Comparison of ENCODE assay signal across 11 mouse cellular contexts in the genomic region with DNA sequence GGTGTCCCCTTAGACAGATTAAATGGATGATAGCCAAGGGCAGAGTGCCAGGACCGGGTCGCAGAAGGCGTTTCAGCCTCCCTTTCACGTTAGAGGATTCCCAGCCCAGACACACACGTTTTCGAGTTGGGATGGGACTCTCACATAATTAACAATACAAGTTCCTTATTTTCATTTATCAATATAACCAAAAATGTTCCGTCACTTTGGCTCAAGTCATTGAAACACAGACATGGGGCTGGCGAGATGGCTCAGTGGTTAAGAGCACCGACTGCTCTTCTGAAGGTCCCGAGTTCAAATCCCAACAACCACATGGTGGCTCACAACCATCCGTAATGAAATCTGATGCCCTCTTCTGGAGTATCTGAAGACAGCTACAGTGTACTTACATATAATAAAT. TPM values are rescaled to one million over a fixed set of nuclear protein-coding genes. Genes with fewer than 3 reads are reported as not detected.
DNase-seq lines count a peak whose midpoint lies in the region; ATAC-seq and TF ChIP-seq lines count a peak whose summit lies in the region.
"Not testable (repeated sequence)": the region's sequence is repeated elsewhere in the genome, so short reads cannot be mapped to it uniquely, and the experiment has no call there.
"Had no signal": no experiment of that assay in that cellular context is flagged by ENCODE, and none has a peak within 500 bp of the region (broad histone marks: within the 10 kb centered on the region; RNA-seq: fewer than 3 reads in every experiment).

No protein-coding gene starts in this region.

- not testable (repeated sequence) for TF ChIP-seq CTCF in lung, embryonic 14.5 days (IDR thresholded peaks at IDR 0.05; ENCODE audit: low read depth); midbrain, postnatal 0 days (IDR thresholded peaks at IDR 0.05); stomach, postnatal 0 days (IDR thresholded peaks at IDR 0.05; ENCODE audit: low read depth)

- H3K36me3 ChIP-seq in embryonic facial prominence, embryonic 10.5 days (replicated peaks); forebrain, embryonic 14.5 days (ENCODE audit: control insufficient read depth, insufficient read depth, low read length); heart, embryonic 14.5 days (ENCODE audit: control insufficient read depth, insufficient read depth, low read length); intestine, embryonic 14.5 days (ENCODE audit: control insufficient read depth, insufficient read depth, low read length); limb, embryonic 11.5 days (ENCODE audit: control insufficient read depth, insufficient read depth, low read length); lung, embryonic 14.5 days (ENCODE audit: insufficient read depth); midbrain, postnatal 0 days (ENCODE audit: insufficient read depth, low read length); stomach, postnatal 0 days (ENCODE audit: control insufficient read depth, insufficient read depth, low read length): not testable (repeated sequence)

- DNase-seq in embryonic facial prominence, embryonic 10.5 days (ENCODE audit: low spot score); forebrain, embryonic 14.5 days (ENCODE audit: low spot score); intestine, embryonic 14.5 days (ENCODE audit: low spot score); limb, embryonic 11.5 days (ENCODE audit: low spot score); lung, embryonic 14.5 days; midbrain, postnatal 0 days (ENCODE audit: low spot score); stomach, postnatal 0 days (ENCODE audit: low spot score): not testable (repeated sequence)

- not testable (repeated sequence) for H3K4me1 ChIP-seq in embryonic facial prominence, embryonic 10.5 days; forebrain, embryonic 14.5 days (ENCODE audit: control insufficient read depth, insufficient read depth, low read length); heart, embryonic 14.5 days (ENCODE audit: control insufficient read depth in 2 of 2, insufficient read depth in 2 of 2, low read length in 2 of 2); intestine, embryonic 14.5 days (replicated peaks; ENCODE audit: control insufficient read depth, insufficient read depth, low read length); limb, embryonic 11.5 days (ENCODE audit: control insufficient read depth, insufficient read depth, low read length); lung, embryonic 14.5 days (ENCODE audit: insufficient read depth); midbrain, postnatal 0 days (ENCODE audit: insufficient read depth, low read length); stomach, postnatal 0 days (replicated peaks; ENCODE audit: control insufficient read depth, insufficient read depth)

- H3K27ac ChIP-seq in embryonic facial prominence, embryonic 10.5 days (replicated peaks): peak overlapping the region; percentile 77
- 0 out of 2 replicates have a peak overlapping the region, but pooled peaks have one; percentile 21 for H3K27ac ChIP-seq in forebrain, embryonic 14.5 days (ENCODE audit: low read depth, low read length)
- H3K27ac ChIP-seq in heart, embryonic 14.5 days (replicated peaks in 1 of 2; ENCODE audit: control insufficient read depth in 1 of 2, insufficient read depth in 1 of 2, low read depth in 2 of 2, low read length in 2 of 2): peak overlapping the region in 1 of 2 experiments; percentile 26; a peak in 1 of 4 replicates
- H3K27ac ChIP-seq in intestine, embryonic 14.5 days (ENCODE audit: low read depth); limb, embryonic 11.5 days (replicated peaks; ENCODE audit: low read depth, low read length); lung, embryonic 14.5 days (ENCODE audit: low read depth); midbrain, postnatal 0 days (ENCODE audit: low read depth, low read length): not testable (repeated sequence)
- peak overlapping the region; percentile 49; the same call in 1 of the 2 replicates for H3K27ac ChIP-seq in stomach, postnatal 0 days (replicated peaks)

- not testable (repeated sequence) for TF ChIP-seq EP300 in stomach, postnatal 0 days (optimal IDR thresholded peaks at IDR 0.05)

- 65% methylated on average over 11 of the region's 11 CpGs for WGBS in embryonic facial prominence, embryonic 10.5 days
- WGBS in forebrain, embryonic 14.5 days: 35% methylated on average over 11 of the region's 11 CpGs
- 58% methylated on average over 11 of the region's 11 CpGs for WGBS in heart, embryonic 14.5 days
- WGBS in intestine, embryonic 14.5 days: 55% methylated on average over 11 of the region's 11 CpGs
- 67% methylated on average over 11 of the region's 11 CpGs for WGBS in limb, embryonic 11.5 days
- WGBS in lung, embryonic 14.5 days: 48% methylated on average over 11 of the region's 11 CpGs
- 50% methylated on average over 11 of the region's 11 CpGs for WGBS in midbrain, postnatal 0 days
- 44% methylated on average over 11 of the region's 11 CpGs for WGBS in stomach, postnatal 0 days

- H3K9me3 ChIP-seq in embryonic facial prominence, embryonic 10.5 days; forebrain, embryonic 14.5 days (replicated peaks; ENCODE audit: control insufficient read depth, low read length); heart, embryonic 14.5 days (ENCODE audit: control insufficient read depth, low read length); intestine, embryonic 14.5 days (ENCODE audit: control insufficient read depth, low read length); limb, embryonic 11.5 days (ENCODE audit: control insufficient read depth, low read length); lung, embryonic 14.5 days (ENCODE audit: low read depth, low read length); midbrain, postnatal 0 days (ENCODE audit: low read length); stomach, postnatal 0 days (ENCODE audit: control insufficient read depth, low read length): not testable (repeated sequence)

- not testable (repeated sequence) for H3K27me3 ChIP-seq in embryonic facial prominence, embryonic 10.5 days (replicated peaks; ENCODE audit: low read depth, poor library complexity, severe bottlenecking); forebrain, embryonic 14.5 days (replicated peaks; ENCODE audit: control insufficient read depth, insufficient read depth, low read length); heart, embryonic 14.5 days (ENCODE audit: control insufficient read depth, insufficient read depth, low read length); intestine, embryonic 14.5 days (replicated peaks; ENCODE audit: control insufficient read depth, insufficient read depth, low read length); limb, embryonic 11.5 days (ENCODE audit: control insufficient read depth, insufficient read depth, low read length); lung, embryonic 14.5 days (ENCODE audit: insufficient read depth, low read length); midbrain, postnatal 0 days (ENCODE audit: insufficient read depth, low read length); stomach, postnatal 0 days (ENCODE audit: control insufficient read depth, insufficient read depth, low read length)

- peak overlapping the region; percentile 57 for H3K4me3 ChIP-seq in embryonic facial prominence, embryonic 10.5 days
- H3K4me3 ChIP-seq in forebrain, embryonic 14.5 days (ENCODE audit: low read depth, low read length): peak overlapping the region; percentile 27
- H3K4me3 ChIP-seq in heart, embryonic 14.5 days (ENCODE audit: control insufficient read depth in 1 of 2, insufficient read depth in 1 of 2, low read depth in 1 of 2, low read length in 2 of 2): peak overlapping the region; percentile 46 to 53
- peak overlapping the region; percentile 48 for H3K4me3 ChIP-seq in intestine, embryonic 14.5 days (ENCODE audit: low read depth, low read length)
- H3K4me3 ChIP-seq in limb, embryonic 11.5 days (ENCODE audit: low read depth, low read length): not testable (repeated sequence)
- H3K4me3 ChIP-seq in lung, embryonic 14.5 days (ENCODE audit: low read depth, low read length): peak overlapping the region; percentile 41
- H3K4me3 ChIP-seq in midbrain, postnatal 0 days (ENCODE audit: low read depth, low read length): peak overlapping the region; percentile 34
- peak overlapping the region; percentile 49 for H3K4me3 ChIP-seq in stomach, postnatal 0 days (ENCODE audit: low read depth, low read length)

- ATAC-seq in forebrain, embryonic 14.5 days: 0 out of 2 replicates have a peak, but pooled peaks have one; percentile 6
- not testable (repeated sequence) for ATAC-seq in heart, embryonic 14.5 days (ENCODE audit: insufficient number of reproducible peaks, insufficient read depth, low FRiP score, low read depth); lung, embryonic 14.5 days (ENCODE audit: insufficient read depth); stomach, postnatal 0 days (ENCODE audit: low FRiP score, low TSS enrichment)
- ATAC-seq in intestine, embryonic 14.5 days (replicated peaks; ENCODE audit: low FRiP score, low TSS enrichment, low read depth): 0 out of 2 replicates have a peak, but pooled peaks have one; percentile 9
- ATAC-seq in limb, embryonic 11.5 days (ENCODE audit: insufficient number of reproducible peaks, low FRiP score, low TSS enrichment, low read depth): 0 out of 2 replicates have a peak, but pooled peaks have one; percentile 9
- peak; percentile 52; the same call in 1 of the 2 replicates for ATAC-seq in midbrain, postnatal 0 days (ENCODE audit: low FRiP score)

- H3K4me2 ChIP-seq in forebrain, embryonic 14.5 days (ENCODE audit: low read length): peak overlapping the region; percentile 50
- H3K4me2 ChIP-seq in heart, embryonic 14.5 days (ENCODE audit: low read length): peak overlapping the region; percentile 68
- H3K4me2 ChIP-seq in intestine, embryonic 14.5 days (ENCODE audit: low read length): peak overlapping the region; percentile 85
- H3K4me2 ChIP-seq in limb, embryonic 11.5 days (ENCODE audit: low read depth, severe bottlenecking): not testable (repeated sequence)
- H3K4me2 ChIP-seq in lung, embryonic 14.5 days: peak overlapping the region; percentile 70
- H3K4me2 ChIP-seq in midbrain, postnatal 0 days (ENCODE audit: low read depth, low read length, poor library complexity, severe bottlenecking): peak overlapping the region; percentile 59
- peak overlapping the region; percentile 66 for H3K4me2 ChIP-seq in stomach, postnatal 0 days (replicated peaks; ENCODE audit: low read depth)

- H3K9ac ChIP-seq in forebrain, embryonic 14.5 days (ENCODE audit: low read length); intestine, embryonic 14.5 days (ENCODE audit: low read length); limb, embryonic 11.5 days (ENCODE audit: low read length); lung, embryonic 14.5 days; stomach, postnatal 0 days (ENCODE audit: low read length): not testable (repeated sequence)
- H3K9ac ChIP-seq in heart, embryonic 14.5 days (ENCODE audit: low read length): peak overlapping the region; percentile 44; the same call in 1 of the 2 replicates
- 0 out of 2 replicates have a peak overlapping the region, but pooled peaks have one; percentile 24 for H3K9ac ChIP-seq in midbrain, postnatal 0 days (replicated peaks; ENCODE audit: low read length, poor library complexity, severe bottlenecking)

RNA-seq across cellular contexts. Expression of a gene that starts 37.2 kb away (rescaled TPM):
- 0.21 and 0.38 TPM in 2 replicates for polyA plus RNA-seq in embryonic facial prominence, embryonic 10.5 days (2016; fragmentation: Nextera tagmentation; extraction: Ambion mirVana)
- polyA plus RNA-seq in forebrain, embryonic 14.5 days (2014; fragmentation: Nextera tagmentation; extraction: Ambion mirVana): not detected in 2 replicates
- 0.22 and 0.28 TPM in 2 replicates for polyA plus RNA-seq in heart, embryonic 14.5 days (2014; fragmentation: Nextera tagmentation; extraction: Ambion mirVana)
- 0.19 TPM in 1 of 2 replicates, not detected in the other for polyA plus RNA-seq in intestine, embryonic 14.5 days (2014; fragmentation: Nextera tagmentation; extraction: Ambion mirVana)
- polyA plus RNA-seq in limb, embryonic 11.5 days (2014; fragmentation: Nextera tagmentation; extraction: Ambion mirVana): not detected in 2 replicates
- polyA plus RNA-seq in lung, embryonic 14.5 days (2014; fragmentation: Nextera tagmentation; extraction: Ambion mirVana): not detected in 2 replicates
- total RNA-seq in midbrain, postnatal 0 days (2014; rRNA removed): not detected in 2 replicates
- polyA plus RNA-seq in midbrain, postnatal 0 days (2015; fragmentation: Nextera tagmentation; extraction: Ambion mirVana): 0.23 and 0.73 TPM in 2 replicates
- polyA plus RNA-seq in stomach, postnatal 0 days (2015; fragmentation: Nextera tagmentation; extraction: Ambion mirVana): not detected in 2 replicates
- total RNA-seq: adrenal gland, postnatal 10 days had no signal
- polyA plus RNA-seq: frontal cortex, adult 2 months; spleen, adult 2 months had no signal

RNA-seq across cellular contexts. Expression of a gene that starts 53.9 kb away (rescaled TPM):
- 5.1 and 5.6 TPM in 2 replicates for polyA plus RNA-seq in embryonic facial prominence, embryonic 10.5 days (2016; fragmentation: Nextera tagmentation; extraction: Ambion mirVana)
- polyA plus RNA-seq in forebrain, embryonic 14.5 days (2014; fragmentation: Nextera tagmentation; extraction: Ambion mirVana): 22.7 and 27.0 TPM in 2 replicates
- polyA plus RNA-seq in heart, embryonic 14.5 days (2014; fragmentation: Nextera tagmentation; extraction: Ambion mirVana): 4.0 and 4.9 TPM in 2 replicates
- polyA plus RNA-seq in intestine, embryonic 14.5 days (2014; fragmentation: Nextera tagmentation; extraction: Ambion mirVana): 1.4 and 1.6 TPM in 2 replicates
- polyA plus RNA-seq in limb, embryonic 11.5 days (2014; fragmentation: Nextera tagmentation; extraction: Ambion mirVana): 3.3 and 3.8 TPM in 2 replicates
- polyA plus RNA-seq in lung, embryonic 14.5 days (2014; fragmentation: Nextera tagmentation; extraction: Ambion mirVana): 1.0 and 1.3 TPM in 2 replicates
- total RNA-seq in midbrain, postnatal 0 days (2014; rRNA removed): 30.1 and 37.5 TPM in 2 replicates
- 28.7 and 30.5 TPM in 2 replicates for polyA plus RNA-seq in midbrain, postnatal 0 days (2015; fragmentation: Nextera tagmentation; extraction: Ambion mirVana)
- 0.21 and 0.24 TPM in 2 replicates for polyA plus RNA-seq in stomach, postnatal 0 days (2015; fragmentation: Nextera tagmentation; extraction: Ambion mirVana)
- polyA plus RNA-seq: spleen, adult 2 months had no signal

RNA-seq across cellular contexts. Expression of a gene that starts 54.7 kb away (rescaled TPM):
- 783 and 804 TPM in 2 replicates for polyA plus RNA-seq in embryonic facial prominence, embryonic 10.5 days (2016; fragmentation: Nextera tagmentation; extraction: Ambion mirVana)
- polyA plus RNA-seq in forebrain, embryonic 14.5 days (2014; fragmentation: Nextera tagmentation; extraction: Ambion mirVana): 256 and 281 TPM in 2 replicates
- 383 and 410 TPM in 2 replicates for polyA plus RNA-seq in heart, embryonic 14.5 days (2014; fragmentation: Nextera tagmentation; extraction: Ambion mirVana)
- 518 and 523 TPM in 2 replicates for polyA plus RNA-seq in intestine, embryonic 14.5 days (2014; fragmentation: Nextera tagmentation; extraction: Ambion mirVana)
- polyA plus RNA-seq in limb, embryonic 11.5 days (2014; fragmentation: Nextera tagmentation; extraction: Ambion mirVana): 635 and 732 TPM in 2 replicates
- 610 and 627 TPM in 2 replicates for polyA plus RNA-seq in lung, embryonic 14.5 days (2014; fragmentation: Nextera tagmentation; extraction: Ambion mirVana)
- 79.1 and 90.3 TPM in 2 replicates for total RNA-seq in midbrain, postnatal 0 days (2014; rRNA removed)
- polyA plus RNA-seq in midbrain, postnatal 0 days (2015; fragmentation: Nextera tagmentation; extraction: Ambion mirVana): 159 and 160 TPM in 2 replicates
- 278 and 293 TPM in 2 replicates for polyA plus RNA-seq in stomach, postnatal 0 days (2015; fragmentation: Nextera tagmentation; extraction: Ambion mirVana)
